Mouse (Mus musculus) CH12.LX (cell line): ENCODE measurements around the gene Ppil6. TPM values are rescaled to one million over a fixed set of nuclear protein-coding genes. Genes with fewer than 3 reads are reported as not detected.

Source experiments
- DNase-seq: peaks from one replicate; pipeline ENCODE4 v3.0.0-alpha.2; 2013; ENCODE audit errors: extremely low read depth
- H3K27ac ChIP-seq: 2 replicates; pipeline ENCODE4 v1.5.1; 2012; ENCODE audit warnings: low read depth, mild to moderate bottlenecking, control low read depth, moderate library complexity; ENCODE audit not compliant: insufficient read depth
- H3K27me3 ChIP-seq: replicated peaks from 2 replicates; pipeline ENCODE3; 2012; ENCODE audit warnings: inconsistent platforms
- H3K36me3 ChIP-seq, 2 experiments: replicated peaks in 1 of 2; 2 replicates each; pipeline versions ENCODE3 to v1.6.1; 2012; ENCODE audit warnings: inconsistent platforms in 1 of 2, low read length in 1 of 2, mild to moderate bottlenecking in 1 of 2, mixed read lengths in 1 of 2, moderate library complexity in 1 of 2; ENCODE audit not compliant: control insufficient read depth in 1 of 2, insufficient read depth in 1 of 2
- H3K4me1 ChIP-seq, 2 experiments: 2 replicates each; pipeline ENCODE4 v1.6.1; 2012; ENCODE audit warnings: inconsistent platforms in 1 of 2, moderate library complexity in 1 of 2; ENCODE audit not compliant: insufficient read depth in 2 of 2, control insufficient read depth in 1 of 2
- H3K4me2 ChIP-seq: 2 replicates; pipeline ENCODE4 v1.6.1; 2012; ENCODE audit warnings: low read depth, mild to moderate bottlenecking, control low read depth; ENCODE audit not compliant: poor library complexity, insufficient read depth, severe bottlenecking
- H3K4me3 ChIP-seq, 3 experiments: fragments of 150-350 bp in 1 of 3; sonication (generic) in 1 of 3; replicated peaks in 1 of 3; 2 replicates each; pipeline versions ENCODE3 to v1.5.1; 2011 to 2012; ENCODE audit warnings: low read depth in 2 of 3, low read length in 2 of 3, mild to moderate bottlenecking in 2 of 3, moderate library complexity in 2 of 3, control low read depth in 1 of 3, improper control_type of control experiment in 1 of 3, inconsistent platforms in 1 of 3, mixed read lengths in 1 of 3; ENCODE audit not compliant: poor library complexity in 1 of 3
- H3K79me2 ChIP-seq: replicated peaks from 2 replicates; pipeline ENCODE4 v1.6.1; 2012; ENCODE audit warnings: mild to moderate bottlenecking, moderate library complexity; ENCODE audit not compliant: control insufficient read depth, poor library complexity, insufficient read depth, severe bottlenecking; ENCODE audit errors: extremely low read depth
- H3K9ac ChIP-seq: 2 replicates; pipeline ENCODE4 v1.6.1; 2012; ENCODE audit warnings: low read depth, mild to moderate bottlenecking, control low read depth, moderate library complexity; ENCODE audit not compliant: insufficient read depth
- H3K9me3 ChIP-seq: replicated peaks from 2 replicates; pipeline ENCODE3; 2012; ENCODE audit warnings: low read length, inconsistent platforms, mixed read lengths
- BHLHE40 ChIP-seq: IDR thresholded peaks from 2 replicates; pipeline ENCODE4 v1.6.1; 2011; ENCODE audit warnings: mild to moderate bottlenecking, low read depth, low read length, improper control_type of control experiment
- CHD1 ChIP-seq: IDR thresholded peaks from 2 replicates; pipeline ENCODE4 v1.6.1; 2012; ENCODE audit warnings: low read depth, low read length, improper control_type of control experiment, inconsistent platforms
- CTCF ChIP-seq, 2 experiments: IDR thresholded peaks in 1 of 2; conservative IDR thresholded peaks in 1 of 2; 2 replicates each; pipeline ENCODE4 v1.5.1; 2011 to 2012; ENCODE audit warnings: low read depth in 2 of 2, low read length in 2 of 2, improper control_type of control experiment in 1 of 2, inconsistent platforms in 1 of 2, mild to moderate bottlenecking in 1 of 2, moderate library complexity in 1 of 2
- ELF1 ChIP-seq: IDR thresholded peaks from 2 replicates; pipeline ENCODE4 v1.6.1; 2014; ENCODE audit warnings: low read depth, mild to moderate bottlenecking, inconsistent platforms, low read length, improper control_type of control experiment
- EP300 ChIP-seq: IDR thresholded peaks from 2 replicates; pipeline ENCODE4 v1.6.1; 2011; ENCODE audit warnings: low read length, improper control_type of control experiment
- ETS1 ChIP-seq: conservative IDR thresholded peaks from 2 replicates; pipeline ENCODE4 v1.6.1; 2012; ENCODE audit warnings: low read depth, mild to moderate bottlenecking, inconsistent platforms, low read length, improper control_type of control experiment, moderate library complexity
- IRF4 ChIP-seq: IDR thresholded peaks from 2 replicates; pipeline ENCODE4 v1.6.1; 2014; ENCODE audit warnings: low read depth, mild to moderate bottlenecking, inconsistent platforms, low read length, improper control_type of control experiment
- JUN ChIP-seq: IDR thresholded peaks from 2 replicates; pipeline ENCODE4 v1.6.1; 2011; ENCODE audit warnings: low read depth, mild to moderate bottlenecking, low read length, improper control_type of control experiment, moderate library complexity; ENCODE audit not compliant: insufficient read depth
- JUND ChIP-seq: conservative IDR thresholded peaks from 2 replicates; pipeline ENCODE4 v1.6.1; 2011; ENCODE audit warnings: low read depth, low read length, improper control_type of control experiment
- MXI1 ChIP-seq: IDR thresholded peaks from 2 replicates; pipeline ENCODE4 v1.6.1; 2011; ENCODE audit warnings: mild to moderate bottlenecking, low read depth, low read length, improper control_type of control experiment
- MYC ChIP-seq: IDR thresholded peaks from 2 replicates; pipeline ENCODE4 v1.6.1; 2011; ENCODE audit warnings: low read depth, mild to moderate bottlenecking, improper control_type of control experiment, low read length
- NELFE ChIP-seq: IDR thresholded peaks from 2 replicates; pipeline ENCODE4 v1.6.1; 2011; ENCODE audit warnings: low read depth, low read length, improper control_type of control experiment
- NRF1 ChIP-seq: IDR thresholded peaks from 2 replicates; pipeline ENCODE4 v1.6.1; 2014; ENCODE audit warnings: low read depth, mild to moderate bottlenecking, inconsistent platforms, low read length, improper control_type of control experiment, moderate library complexity
- POLR2A ChIP-seq: IDR thresholded peaks from 2 replicates; pipeline ENCODE4 v1.6.1; 2011; ENCODE audit warnings: low read depth, mild to moderate bottlenecking, improper control_type of control experiment, low read length
- RAD21 ChIP-seq: IDR thresholded peaks from 2 replicates; pipeline ENCODE4 v1.6.1; 2011; ENCODE audit warnings: low read depth, mild to moderate bottlenecking, low read length, improper control_type of control experiment, moderate library complexity
- RCOR1 ChIP-seq: conservative IDR thresholded peaks from 2 replicates; pipeline ENCODE4 v1.6.1; 2012; ENCODE audit warnings: low read depth, mild to moderate bottlenecking, inconsistent platforms, low read length, improper control_type of control experiment
- SIN3A ChIP-seq: IDR thresholded peaks from 2 replicates; pipeline ENCODE4 v1.6.1; 2012; ENCODE audit warnings: low read length, improper control_type of control experiment, inconsistent platforms
- TBP ChIP-seq: conservative IDR thresholded peaks from 2 replicates; pipeline ENCODE4 v1.6.1; 2011; ENCODE audit warnings: low read depth, low read length, improper control_type of control experiment
- USF1 ChIP-seq: IDR thresholded peaks from 2 replicates; pipeline ENCODE4 v1.6.1; 2014; ENCODE audit warnings: low read depth, mild to moderate bottlenecking, inconsistent platforms, low read length, improper control_type of control experiment
- USF2 ChIP-seq: conservative IDR thresholded peaks from 2 replicates; pipeline ENCODE4 v1.6.1; 2011; ENCODE audit warnings: low read depth, low read length, improper control_type of control experiment
- ZC3H11A ChIP-seq: IDR thresholded peaks from 2 replicates; pipeline ENCODE4 v1.6.1; 2012; ENCODE audit warnings: low read depth, mild to moderate bottlenecking, inconsistent platforms, low read length, improper control_type of control experiment
- ZKSCAN1 ChIP-seq: IDR thresholded peaks from 2 replicates; pipeline ENCODE4 v1.6.1; 2012; ENCODE audit warnings: low read depth, inconsistent platforms, low read length, improper control_type of control experiment, borderline replicate concordance
- ZMIZ1 ChIP-seq: IDR thresholded peaks from 2 replicates; pipeline ENCODE4 v1.6.1; 2012; ENCODE audit warnings: low read depth, mild to moderate bottlenecking, inconsistent platforms, low read length, improper control_type of control experiment
- dilution Hi-C: fragments of 300-500 bp; cut with MboI; formaldehyde crosslinking; loops from 2 replicates; pipeline ENCODE4 v1.14.3; 2020; ENCODE audit warnings: low sequenced_read_pairs; ENCODE audit not compliant: extremely low pct_unique_long_range_greater_than_20kb, extremely low pct_ligation_motif_present
- in situ Hi-C: fragments of 300-500 bp; cut with MboI; formaldehyde crosslinking; loops from 3 replicates; pipeline ENCODE4 v1.14.3; 2019; ENCODE audit warnings: low sequenced_read_pairs, low pct_ligation_motif_present, low pct_unique_long_range_greater_than_20kb, mixed read lengths
- polyA plus RNA-seq: library from polyadenylated mRNA; unstranded; fragments of >175 nt; gene quantifications from 2 replicates; pipeline ENCODE4 v1.2.1, GENCODE M21; 2012; ENCODE audit warnings: low read depth; ENCODE audit not compliant: insufficient read length
- total RNA-seq, 2 experiments: library from RNA; depleted of rRNA; stranded (reverse); fragments of 300-350 nt in 1 of 2; fragments of >200 nt in 1 of 2; gene quantifications; 2 replicates each; pipeline ENCODE4 v1.2.3; 2012 to 2014

The Ppil6 gene
- total and polyA plus RNA-seq, 3 experiments, result not detected

GRCm38 (mm10) chr10:41477278-41478181 lies 12.7 kb upstream of the Ppil6 start:
- Histone ChIP-seq H3K4me2 (peak overlapping the region; percentile 89), H3K9me3 (no peaks in the 10 kb centered on the region), H3K79me2 (0 out of 2 replicates have a peak, but pooled peaks cover 2% of the 10 kb centered on the region), H3K27ac (peak overlapping the region; percentile 57), H3K4me1 (peaks cover 7 to 42% of the 10 kb centered on the region in 2 experiments), H3K9ac (peak overlapping the region; percentile 79)
- dilution Hi-C loops, result no loop called here
- in situ Hi-C loops, result no loop called here
- TF ChIP-seq EP300, result no peak
- TF ChIP-seq ETS1, result no peak; the same call in 1 of the 2 replicates
- TF ChIP-seq MYC, result 0 out of 2 replicates have a peak, but pooled peaks have one; percentile 27
- TF ChIP-seq JUND, result no peak
- TF ChIP-seq NRF1, result no peak
- TF ChIP-seq MXI1, result peak; percentile 46; the same call in 1 of the 2 replicates
- TF ChIP-seq BHLHE40, result no peak
- TF ChIP-seq SIN3A, result 0 out of 2 replicates have a peak, but pooled peaks have one; percentile 4
- no peak for TF ChIP-seq JUN
- TF ChIP-seq, all 38 proteins: peak for 3
- Histone ChIP-seq H3K27me3 (no peaks in the 10 kb centered on the region), H3K4me3 (peak overlapping the region; percentile 67 to 88 (median 79)), H3K36me3 (peaks cover 32 to 47% of the 10 kb centered on the region in 2 experiments)
- DNase-seq, result peak; percentile 62

GRCm38 (mm10) chr10:41479961-41480360 lies 10.3 kb upstream of the Ppil6 start:
- H3K9me3 ChIP-seq, result no peaks in the 10 kb centered on the region
- dilution Hi-C loops, result no loop called here

More at GRCm38 (mm10) chr10:41479961-41480360, 10.3 kb upstream of the Ppil6 start:
- no peaks in the 10 kb centered on the region for H3K27me3 ChIP-seq
- TF ChIP-seq JUN (no peak), EP300 (no peak), JUND (no peak), ELF1 (no peak), RCOR1 (no peak), IRF4 (no peak), RAD21 (no peak), NELFE (no peak), POLR2A (no peak), USF2 (no peak), TBP (no peak), USF1 (no peak), MXI1 (no peak), ZKSCAN1 (no peak), SIN3A (no peak), CHD1 (no peak), ZC3H11A (no peak), ZMIZ1 (no peak), CTCF (conservative IDR thresholded peaks at IDR 0.05 in 1 of 2, IDR thresholded peaks at IDR 0.05 in 1 of 2; ENCODE audit: low read depth in 2 of 2, low read length in 2 of 2) (no peak)
- H3K36me3 ChIP-seq, result peaks cover 56 to 71% of the 10 kb centered on the region in 2 experiments
- H3K9ac ChIP-seq, result no peak overlapping the region
- peaks cover 3 to 18% of the 10 kb centered on the region in 2 experiments; a peak in 3 of 4 replicates for H3K4me1 ChIP-seq
- H3K4me3 ChIP-seq, result no peak overlapping the region
- H3K27ac ChIP-seq, result no peak overlapping the region
- DNase-seq, result no peak
- H3K4me2 ChIP-seq, result no peak overlapping the region
- in situ Hi-C loops, result no loop called here
- H3K79me2 ChIP-seq, result 0 out of 2 replicates have a peak, but pooled peaks cover 2% of the 10 kb centered on the region
